Mouse (Mus musculus) urinary bladder, postnatal 25 days (tissue): ENCODE measurements around the gene Akap9.
"Not testable (repeated sequence)": the region's sequence is repeated elsewhere in the genome, so short reads cannot be mapped to it uniquely, and the experiment has no call there.

Experiments used
- DNase-seq: peaks from one replicate; pipeline ENCODE4 v3.0.0; 2022; ENCODE audit warnings: low spot score

The Akap9 gene

GRCm38 (mm10) chr5:3969114-3969513, 41.3 kb downstream of the Akap9 start:
- DNase-seq: no peak

GRCm38 (mm10) chr5:3970936-3971335, 43.1 kb downstream of the Akap9 start:
- no peak for DNase-seq

- DNase-seq: no peak
Measured at GRCm38 (mm10) chr5:3973764-3974163, 45.9 kb downstream of the Akap9 start.

GRCm38 (mm10) chr5:3974896-3975295, 47.0 kb downstream of the Akap9 start:
- no peak for DNase-seq

- no peak for DNase-seq
Measured at GRCm38 (mm10) chr5:3976111-3976510, 48.3 kb downstream of the Akap9 start.

GRCm38 (mm10) chr5:3977904-3978303, 50.0 kb downstream of the Akap9 start:
- no peak for DNase-seq

GRCm38 (mm10) chr5:3989608-3990007, 61.8 kb downstream of the Akap9 start:
- DNase-seq: no peak

GRCm38 (mm10) chr5:3990499-3990898, 62.6 kb downstream of the Akap9 start:
- no peak for DNase-seq

- no peak for DNase-seq
Measured at GRCm38 (mm10) chr5:4004531-4005469, 76.9 kb downstream of the Akap9 start.

- DNase-seq: no peak
Measured at GRCm38 (mm10) chr5:4006606-4007005, 78.8 kb downstream of the Akap9 start.

- DNase-seq: no peak
Measured at GRCm38 (mm10) chr5:4008266-4008665, 80.4 kb downstream of the Akap9 start.

- no peak for DNase-seq
Measured at GRCm38 (mm10) chr5:4009540-4009939, 81.7 kb downstream of the Akap9 start.

GRCm38 (mm10) chr5:4017646-4018045, 89.8 kb downstream of the Akap9 start:
- DNase-seq: not testable (repeated sequence)

GRCm38 (mm10) chr5:4019377-4019776, 91.5 kb downstream of the Akap9 start:
- no peak for DNase-seq

GRCm38 (mm10) chr5:4020018-4020417, 92.2 kb downstream of the Akap9 start:
- no peak for DNase-seq

GRCm38 (mm10) chr5:4023186-4023585, 95.3 kb downstream of the Akap9 start:
- peak; percentile 16 for DNase-seq

GRCm38 (mm10) chr5:4023742-4024681, 96.2 kb downstream of the Akap9 start:
- peak; percentile 15 for DNase-seq

- no peak for DNase-seq
Measured at GRCm38 (mm10) chr5:4024727-4025126, 96.9 kb downstream of the Akap9 start.

- not testable (repeated sequence) for DNase-seq
Measured at GRCm38 (mm10) chr5:4026336-4026735, 98.5 kb downstream of the Akap9 start.

- DNase-seq: no peak
Measured at GRCm38 (mm10) chr5:4028486-4029173, 100.8 kb downstream of the Akap9 start.

GRCm38 (mm10) chr5:4031846-4032245, 104.0 kb downstream of the Akap9 start:
- no peak for DNase-seq

GRCm38 (mm10) chr5:4036686-4037085, 108.8 kb downstream of the Akap9 start:
- no peak for DNase-seq
